Mouse (Mus musculus) embryonic facial prominence, embryonic 11.5 days (tissue): Measurements from ENCODE around the gene Isl1. TPM values are rescaled to one million over a fixed set of nuclear protein-coding genes. Genes with fewer than 3 reads are reported as not detected.

ENCODE experiments used
- ATAC-seq: fragments of 200-750 bp; cut with Nextera tagmentation; replicated peaks from 2 replicates; pipeline ENCODE4 v1.8.0; 2017; ENCODE audit warnings: low read depth; ENCODE audit not compliant: insufficient number of reproducible peaks, low FRiP score, low TSS enrichment
- DNase-seq: peaks from one replicate; pipeline ENCODE4 v3.0.0-alpha.2; 2015; ENCODE audit warnings: low spot score
- H3K27ac ChIP-seq: fragments of 300-500 bp; sonication (generic); replicated peaks from 2 replicates; pipeline ENCODE4 v1.5.1; 2014; ENCODE audit warnings: mild to moderate bottlenecking, low read depth, low read length, control low read depth
- H3K27me3 ChIP-seq: fragments of 300-500 bp; sonication (generic); 2 replicates; pipeline ENCODE4 v1.6.1; 2014; ENCODE audit warnings: mild to moderate bottlenecking, low read length, moderate library complexity, mixed read lengths; ENCODE audit not compliant: control insufficient read depth, insufficient read depth
- H3K36me3 ChIP-seq: fragments of 300-500 bp; sonication (generic); replicated peaks from 2 replicates; pipeline ENCODE4 v1.6.1; 2014; ENCODE audit warnings: low read depth, mild to moderate bottlenecking, low read length, moderate library complexity, mixed read lengths; ENCODE audit not compliant: control insufficient read depth, insufficient read depth
- H3K4me1 ChIP-seq: fragments of 300-500 bp; sonication (generic); 2 replicates; pipeline ENCODE4 v1.6.1; 2014; ENCODE audit warnings: low read length, mixed read lengths; ENCODE audit not compliant: control insufficient read depth, insufficient read depth
- H3K4me2 ChIP-seq: fragments of 300-500 bp; sonication (generic); 2 replicates; pipeline ENCODE4 v1.6.1; 2014; ENCODE audit warnings: low read depth, mild to moderate bottlenecking, control low read depth, low read length, moderate library complexity
- H3K4me3 ChIP-seq: fragments of 300-500 bp; sonication (generic); 2 replicates; pipeline ENCODE4 v1.5.1; 2014; ENCODE audit warnings: low read depth, low read length, control low read depth
- H3K9ac ChIP-seq: fragments of 300-500 bp; sonication (generic); replicated peaks from 2 replicates; pipeline ENCODE4 v1.6.1; 2014; ENCODE audit warnings: mild to moderate bottlenecking, control low read depth, low read length
- H3K9me3 ChIP-seq: fragments of 300-500 bp; sonication (generic); replicated peaks from 2 replicates; pipeline ENCODE4 v1.6.1; 2016; ENCODE audit warnings: mild to moderate bottlenecking, low read length, inconsistent platforms, mixed read lengths; ENCODE audit not compliant: control insufficient read depth
- WGBS: fragments of 180-500 bp; shearing (Covaris S2); extraction: QIAGEN DNeasy Blood & Tissue Kit; methylation state at CpG from one replicate; pipeline ENCODE4 v1.1.7; 2014; 5-methylcytosine and 5-hydroxymethylcytosine counted together
- polyA plus RNA-seq: library from polyadenylated mRNA; unstranded; fragments of >200 nt; fragmentation: Nextera tagmentation; extraction: Ambion mirVana; gene quantifications from 2 replicates; pipeline ENCODE4 v1.2.1, GENCODE M21; 2014

Isl1 gene
- polyA plus RNA-seq, 1 experiment from 2014 or later: 58.0 TPM

DNA sequence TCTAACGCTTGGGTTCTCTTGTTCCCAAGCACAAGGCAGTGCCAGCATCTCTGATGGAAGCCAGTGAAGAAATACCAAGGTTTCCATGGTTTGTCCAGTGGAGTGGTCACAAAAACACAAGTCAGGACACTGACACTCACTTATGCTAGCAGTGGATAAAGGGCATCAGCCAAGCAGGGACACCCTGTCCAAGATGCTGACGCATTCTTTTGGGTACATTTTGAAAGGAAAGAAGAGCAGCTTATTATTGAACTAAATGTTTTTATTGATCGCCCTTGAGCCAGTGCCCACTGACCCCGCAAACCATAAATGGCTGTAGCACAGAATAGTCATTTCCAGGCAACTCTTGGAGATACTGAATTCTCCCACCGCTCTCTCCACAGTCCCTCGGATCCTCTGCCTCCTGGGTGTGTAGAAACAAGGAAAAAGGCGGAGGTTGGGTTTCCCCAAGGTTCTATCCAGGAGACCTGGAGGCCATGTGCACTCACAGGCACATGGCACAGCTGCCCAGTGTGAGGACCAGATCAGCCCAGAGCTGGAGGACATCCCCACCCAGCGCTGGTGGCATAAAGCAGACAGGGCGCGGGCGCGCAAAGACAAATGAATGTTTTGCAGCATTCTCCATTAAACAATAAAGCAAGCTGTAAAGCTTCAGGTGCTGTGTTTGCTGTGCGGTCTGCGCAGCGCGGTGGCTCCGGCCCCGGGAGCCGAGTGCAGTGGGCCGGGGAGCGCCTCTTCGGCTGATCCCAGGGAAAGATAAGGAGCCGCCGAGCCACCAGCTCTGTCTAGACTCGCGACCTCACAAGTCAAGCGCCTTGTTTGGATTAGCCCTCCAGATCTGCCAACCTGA, 16.0 kb downstream of the Isl1 start:
- H3K27ac ChIP-seq: no peak overlapping the region
- H3K9me3 ChIP-seq: no peaks in the 10 kb centered on the region
- H3K4me2 ChIP-seq: peak overlapping the region; percentile 36
- H3K27me3 ChIP-seq: peaks cover 17% of the 10 kb centered on the region
- no peak overlapping the region for H3K9ac ChIP-seq
- peaks cover 2% of the 10 kb centered on the region; the same call in 1 of the 2 replicates for H3K4me1 ChIP-seq
- H3K4me3 ChIP-seq: no peak overlapping the region; the same call in 1 of the 2 replicates
- WGBS: 2% methylated on average over 26 of the region's 27 CpGs
- DNase-seq (peak; percentile 60), ATAC-seq (peak; percentile 85)
- H3K36me3 ChIP-seq: no peaks in the 10 kb centered on the region

DNA sequence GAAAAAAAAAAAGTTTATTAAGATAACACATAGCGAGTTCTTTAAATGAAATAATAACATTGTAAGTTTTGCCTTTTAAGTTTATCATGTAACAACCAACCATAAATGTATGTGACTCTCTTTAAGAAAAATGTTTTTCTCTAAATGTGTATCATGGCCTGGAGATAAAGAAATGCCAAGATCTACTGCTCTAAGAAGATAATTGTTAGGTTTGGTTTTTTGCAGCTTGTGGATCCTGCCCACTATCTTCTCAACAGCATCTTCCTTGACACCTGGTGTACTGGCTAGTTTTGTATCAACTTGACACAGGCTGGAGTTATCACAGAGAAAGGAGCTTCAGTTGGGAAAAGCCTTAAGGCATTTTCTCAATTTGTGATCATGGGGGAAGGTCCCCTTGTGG, 19.8 kb downstream of the Isl1 start:
- Histone ChIP-seq H3K4me3 (no peak overlapping the region), H3K36me3 (no peaks in the 10 kb centered on the region), H3K27me3 (peaks cover 1% of the 10 kb centered on the region; the same call in 1 of the 2 replicates), H3K4me2 (no peak overlapping the region), H3K9me3 (no peaks in the 10 kb centered on the region), H3K9ac (no peak overlapping the region), H3K27ac (no peak overlapping the region), H3K4me1 (peaks cover 2% of the 10 kb centered on the region; the same call in 1 of the 2 replicates)
- ATAC-seq (no peak), DNase-seq (no peak)
- WGBS: 92% methylated on average over 1 of the region's 1 CpGs

DNA sequence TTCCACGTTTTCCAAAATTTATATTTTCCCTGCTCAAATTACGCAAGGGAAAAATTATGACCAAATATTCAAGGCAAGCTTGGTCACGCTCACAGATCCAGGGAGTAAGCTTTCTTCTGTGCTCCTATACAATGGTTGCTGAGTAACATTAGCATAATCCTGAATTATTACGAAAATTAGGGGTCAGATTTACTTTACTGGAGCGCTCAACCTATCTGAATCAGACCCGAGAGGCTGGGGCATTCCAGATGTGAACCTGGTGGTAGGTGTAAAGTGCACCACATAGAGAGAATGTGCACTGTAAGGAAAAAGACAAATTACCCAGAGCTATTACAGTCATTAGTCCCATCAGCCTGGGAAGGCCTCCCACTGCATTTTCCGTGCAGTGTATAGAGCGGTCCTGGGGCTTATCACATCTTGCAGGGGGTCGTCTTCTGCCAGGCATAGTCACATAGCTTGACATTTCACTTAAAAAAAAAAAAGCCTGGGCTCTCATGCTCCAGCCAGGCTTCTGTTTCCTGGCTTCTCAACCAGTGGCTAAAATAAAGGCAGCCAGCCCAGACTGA, 30.2 kb downstream of the Isl1 start:
- Histone ChIP-seq H3K27me3 (no peaks in the 10 kb centered on the region), H3K4me1 (no peaks in the 10 kb centered on the region; the same call in 1 of the 2 replicates), H3K36me3 (no peaks in the 10 kb centered on the region), H3K4me2 (no peak overlapping the region), H3K27ac (no peak overlapping the region), H3K4me3 (no peak overlapping the region), H3K9ac (no peak overlapping the region), H3K9me3 (no peaks in the 10 kb centered on the region)
- ATAC-seq (no peak), DNase-seq (no peak)
- whole genome bisulfite sequencing: 57% methylated on average over 9 of the region's 9 CpGs
